ENCODE assay signal across 8 mouse cellular contexts in the genomic region with DNA sequence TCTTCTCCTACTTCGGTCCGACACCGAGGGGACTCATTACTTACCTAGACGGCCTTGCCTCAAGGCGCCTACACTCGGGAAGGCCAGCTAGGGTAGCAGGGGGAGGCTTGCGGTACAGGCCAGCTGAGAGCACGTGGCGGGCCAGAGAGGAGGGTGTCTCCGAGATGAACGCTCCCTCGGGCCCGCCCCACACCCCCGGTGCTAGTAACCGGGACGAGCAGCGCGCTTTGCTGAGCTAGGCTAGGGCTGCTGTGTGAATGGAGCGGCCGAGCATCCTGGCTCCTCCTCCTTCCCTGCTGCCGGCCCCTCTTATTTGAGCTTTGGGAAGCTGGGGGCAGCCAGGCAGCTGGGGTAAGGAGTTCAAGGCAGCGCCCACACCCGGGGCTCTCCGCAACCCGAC. TPM values are rescaled to one million over a fixed set of nuclear protein-coding genes. Genes with fewer than 3 reads are reported as not detected.
A peak's percentile ranks its signal among the peaks of the same experiment; 100 is the strongest.
DNase-seq lines count a peak whose midpoint lies in the region; ATAC-seq and TF ChIP-seq lines count a peak whose summit lies in the region.

A gene (plus strand): TSS at position 251 of the 400 bp plus-strand sequence.

- peak within 1 kb of the TSS; percentile 40 for H3K4me2 ChIP-seq in forebrain, embryonic 11.5 days (ENCODE audit: low read depth, low read length, severe bottlenecking)
- peak within 1 kb of the TSS; percentile 33 for H3K4me2 ChIP-seq in hindbrain, embryonic 14.5 days (replicated peaks)

- TF ChIP-seq CTCF in liver, adult 2 months (IDR thresholded peaks at IDR 0.05; ENCODE audit: low read depth, low read length), result no peak
- no peak for TF ChIP-seq CTCF in thymus, adult 2 months (IDR thresholded peaks at IDR 0.05; ENCODE audit: borderline replicate concordance, control insufficient read depth, extremely low read depth, insufficient read depth, low read length, poor library complexity)

- peak; percentile 52 for DNase-seq in adrenal gland, postnatal 14 days
- no peak for DNase-seq in adrenal gland, adult 8-10 months
- DNase-seq in forebrain, embryonic 11.5 days (ENCODE audit: low spot score), result peak; percentile 79
- DNase-seq in hindbrain, embryonic 14.5 days (ENCODE audit: low spot score), result no peak
- DNase-seq in liver, adult 2 months (ENCODE audit: extremely low read depth, low read depth, low spot score), result no peak
- DNase-seq in ovary, postnatal 36 days (ENCODE audit: low spot score), result peak; percentile 87
- DNase-seq in thymus, adult 2 months, result no peak
- no peak for DNase-seq in cerebellum, adult 11 months

- no peak within 1 kb of the TSS for H3K27ac ChIP-seq in forebrain, embryonic 11.5 days (ENCODE audit: low read depth, low read length)
- H3K27ac ChIP-seq in hindbrain, embryonic 14.5 days, result no peak within 1 kb of the TSS
- no peak within 1 kb of the TSS for H3K27ac ChIP-seq in liver, adult 2 months (replicated peaks; ENCODE audit: insufficient read depth, low read depth, low read length)
- H3K27ac ChIP-seq in thymus, adult 2 months (ENCODE audit: control insufficient read depth, insufficient read depth, low read length), result no peak within 1 kb of the TSS

- no peaks in the 10 kb centered on the region for H3K36me3 ChIP-seq in forebrain, embryonic 11.5 days (ENCODE audit: control insufficient read depth, insufficient read depth, low read length)
- no peaks in the 10 kb centered on the region for H3K36me3 ChIP-seq in hindbrain, embryonic 14.5 days (replicated peaks; ENCODE audit: control insufficient read depth, insufficient read depth)
- H3K36me3 ChIP-seq in liver, adult 2 months (ENCODE audit: control insufficient read depth, insufficient read depth, low read length), result no peaks in the 10 kb centered on the region
- H3K36me3 ChIP-seq in thymus, adult 2 months (ENCODE audit: control insufficient read depth, insufficient read depth, low read length), result no peaks in the 10 kb centered on the region

- H3K4me3 ChIP-seq in forebrain, embryonic 11.5 days (ENCODE audit: low read depth, low read length), result peak within 1 kb of the TSS; percentile 23
- 0 out of 2 replicates have a peak within 1 kb of the TSS, but pooled peaks have one; percentile 3 for H3K4me3 ChIP-seq in hindbrain, embryonic 14.5 days (replicated peaks; ENCODE audit: low read length)
- H3K4me3 ChIP-seq in liver, adult 2 months (ENCODE audit: insufficient read depth, low read depth, low read length), result peak within 1 kb of the TSS; percentile 16; the same call in 1 of the 2 replicates
- no peak within 1 kb of the TSS for H3K4me3 ChIP-seq in thymus, adult 2 months (ENCODE audit: control insufficient read depth, insufficient read depth, low read length)

- no peaks in the 10 kb centered on the region for H3K9me3 ChIP-seq in forebrain, embryonic 11.5 days (ENCODE audit: control insufficient read depth, low read length)
- no peaks in the 10 kb centered on the region for H3K9me3 ChIP-seq in hindbrain, embryonic 14.5 days (ENCODE audit: control insufficient read depth, low read length)

- H3K9ac ChIP-seq in forebrain, embryonic 11.5 days (ENCODE audit: low read length), result no peak within 1 kb of the TSS
- H3K9ac ChIP-seq in hindbrain, embryonic 14.5 days, result no peak within 1 kb of the TSS
- no peak within 1 kb of the TSS for H3K9ac ChIP-seq in liver, adult 2 months (ENCODE audit: low read depth, low read length)

- no peak for TF ChIP-seq POLR2A in liver, adult 2 months (IDR thresholded peaks at IDR 0.05; ENCODE audit: extremely low read depth, insufficient read depth, low read length)
- TF ChIP-seq POLR2A in thymus, adult 2 months (IDR thresholded peaks at IDR 0.05; ENCODE audit: control insufficient read depth, extremely low read depth, insufficient read depth, low read length, poor library complexity), result no peak

- H3K79me2 ChIP-seq in liver, adult 2 months (ENCODE audit: control insufficient read depth, insufficient read depth, low read length), result no peaks in the 10 kb centered on the region

- peaks cover 93% of the 10 kb centered on the region for H3K27me3 ChIP-seq in forebrain, embryonic 11.5 days (ENCODE audit: control insufficient read depth, insufficient read depth, low read length)
- H3K27me3 ChIP-seq in hindbrain, embryonic 14.5 days (ENCODE audit: control insufficient read depth, insufficient read depth, low read length), result peaks cover 95% of the 10 kb centered on the region
- peaks cover 34% of the 10 kb centered on the region for H3K27me3 ChIP-seq in liver, adult 2 months (ENCODE audit: control insufficient read depth, insufficient read depth, low read length)
- H3K27me3 ChIP-seq in thymus, adult 2 months (ENCODE audit: control insufficient read depth, insufficient read depth, low read length), result peaks cover 38% of the 10 kb centered on the region; the same call in 1 of the 2 replicates

- peaks cover 14% of the 10 kb centered on the region for H3K4me1 ChIP-seq in forebrain, embryonic 11.5 days (replicated peaks; ENCODE audit: control insufficient read depth, insufficient read depth, low read length)
- no peaks in the 10 kb centered on the region for H3K4me1 ChIP-seq in hindbrain, embryonic 14.5 days (replicated peaks; ENCODE audit: control insufficient read depth, insufficient read depth, low read length)
- H3K4me1 ChIP-seq in liver, adult 2 months (ENCODE audit: control insufficient read depth, insufficient read depth, low read length), result no peaks in the 10 kb centered on the region
- no peaks in the 10 kb centered on the region for H3K4me1 ChIP-seq in thymus, adult 2 months (replicated peaks; ENCODE audit: control insufficient read depth, insufficient read depth, low read length)

- under 1% methylated on average over 24 of the region's 25 CpGs for WGBS in forebrain, embryonic 11.5 days
- WGBS in hindbrain, embryonic 14.5 days, result 2% methylated on average over 25 of the region's 25 CpGs
- WGBS in liver, adult 2 months, result 5% methylated on average over 25 of the region's 25 CpGs
- 5% methylated on average over 21 of the region's 25 CpGs for WGBS in thymus, adult 2 months

- ATAC-seq in forebrain, embryonic 11.5 days (replicated peaks; ENCODE audit: low FRiP score), result peak; percentile 62
- ATAC-seq in hindbrain, embryonic 14.5 days (ENCODE audit: low FRiP score), result 0 out of 2 replicates have a peak, but pooled peaks have one; percentile 44

RNA-seq across cellular contexts. Expression of the gene that starts here (rescaled TPM):
- 2.7 and 3.2 TPM in 2 replicates for total RNA-seq in adrenal gland, postnatal 14 days (2021)
- 1 to 10 TPM; 1.1 to 3.2 (median 2.5) TPM for total RNA-seq in adrenal gland, adult 8-10 months (2022)
- 0.11 and 0.15 TPM in 2 replicates for polyA plus RNA-seq in forebrain, embryonic 11.5 days (2014; fragmentation: Nextera tagmentation; extraction: Ambion mirVana)
- 0.97 and 1.5 TPM in 2 replicates for polyA plus RNA-seq in hindbrain, embryonic 14.5 days (2014; fragmentation: Nextera tagmentation; extraction: Ambion mirVana)
- 0.34 and 0.55 TPM in 2 replicates for total RNA-seq in liver, adult 2 months (2014; rRNA removed)
- 0.27 and 0.44 TPM in 2 replicates for polyA plus RNA-seq in liver, adult 2 months (2012; rRNA removed)
- polyA plus RNA-seq in thymus, adult 2 months (2012; rRNA removed), result 2.0 and 3.9 TPM in 2 replicates

Comparison
In these comparisons a context has a peak if more than half of its experiments do, and no peak if none do; other contexts are left out.
1. DNase-seq: peak in adrenal gland, postnatal 14 days (single experiment) and ovary, postnatal 36 days (single experiment); none in adrenal gland, adult 8-10 months (single experiment), hindbrain, embryonic 14.5 days (single experiment), liver, adult 2 months (single experiment), thymus, adult 2 months (single experiment) and cerebellum, adult 11 months (single experiment).
2. Peak in DNase-seq, ATAC-seq, H3K4me3 ChIP-seq and H3K4me2 ChIP-seq in forebrain, embryonic 11.5 days; RNA of the gene not detected or under 1 TPM.